Mouse (Mus musculus) cerebellum, adult 2 months (tissue): ENCODE results near the gene Rala. TPM values are rescaled to one million over a fixed set of nuclear protein-coding genes. Genes with fewer than 3 reads are reported as not detected.
A peak's percentile ranks its signal among the peaks of the same experiment; 100 is the strongest.

Experiments
- DNase-seq, 2 experiments: peaks; one replicate each; pipeline ENCODE4 v3.0.0; 2021
- H3K27ac ChIP-seq: fragments of 200-500 bp; 2 replicates; pipeline ENCODE4 v1.5.1; 2012; ENCODE audit warnings: low read length, control low read depth, inconsistent platforms; ENCODE audit not compliant: insufficient read depth
- H3K27me3 ChIP-seq: fragments of 200-500 bp; 2 replicates; pipeline ENCODE4 v1.6.1; 2012; ENCODE audit warnings: inconsistent platforms, mild to moderate bottlenecking, low read length, moderate library complexity; ENCODE audit not compliant: control insufficient read depth, insufficient read depth
- H3K4me1 ChIP-seq: fragments of 200-500 bp; 2 replicates; pipeline ENCODE4 v1.6.1; 2011; ENCODE audit warnings: low read length; ENCODE audit not compliant: control insufficient read depth, insufficient read depth
- H3K4me3 ChIP-seq: fragments of 200-500 bp; replicated peaks from 2 replicates; pipeline ENCODE3; 2011; ENCODE audit warnings: mild to moderate bottlenecking, low read depth, low read length, control low read depth; ENCODE audit not compliant: insufficient read depth
- CTCF ChIP-seq: fragments of 200-500 bp; IDR thresholded peaks from 2 replicates; pipeline ENCODE4 v1.5.1; 2011; ENCODE audit warnings: low read depth, mild to moderate bottlenecking, control low read depth, low read length, moderate library complexity, borderline replicate concordance; ENCODE audit not compliant: insufficient read depth
- POLR2A ChIP-seq: fragments of 200-500 bp; IDR thresholded peaks from 2 replicates; pipeline ENCODE4 v1.6.1; 2011; ENCODE audit warnings: low read length, control low read depth, borderline replicate concordance; ENCODE audit not compliant: insufficient read depth
- WGBS: fragments of 180-500 bp; shearing (Covaris S2); methylation state at CpG from one replicate; pipeline ENCODE4 v1.1.7; 2018; 5-methylcytosine and 5-hydroxymethylcytosine counted together
- polyA plus RNA-seq: library from polyadenylated mRNA; depleted of rRNA; stranded (reverse); fragments of >200 nt; gene quantifications from 2 replicates; pipeline ENCODE4 v1.2.3, GENCODE M21; 2012

Gene Rala
- polyA plus RNA-seq, 1 experiment = 51.5 TPM

- H3K27ac ChIP-seq = 0 out of 2 replicates have a peak overlapping the region, but pooled peaks have one; percentile 4
- TF ChIP-seq POLR2A (no peak), CTCF (no peak)
Measured at GRCm38 (mm10) chr13:17907309-17907708, 36.7 kb downstream of the Rala start.

GRCm38 (mm10) chr13:17901474-17901873, 42.6 kb downstream of the Rala start:
- H3K4me1 ChIP-seq = no peaks in the 10 kb centered on the region
- no peak for TF ChIP-seq CTCF
- H3K27me3 ChIP-seq = no peaks in the 10 kb centered on the region
- H3K27ac ChIP-seq = no peak overlapping the region
- DNase-seq = no peak
- WGBS = 92% methylated on average over 4 of the region's 4 CpGs
- no peak overlapping the region for H3K4me3 ChIP-seq

More at GRCm38 (mm10) chr13:17907309-17907708, 36.7 kb downstream of the Rala start:
- H3K27me3 ChIP-seq = no peaks in the 10 kb centered on the region
- peak in 1 of 2 experiments; percentile 17 for DNase-seq
- WGBS = 5% methylated on average over 1 of the region's 1 CpGs
- 0 out of 2 replicates have a peak, but pooled peaks cover 3% of the 10 kb centered on the region for H3K4me1 ChIP-seq
- H3K4me3 ChIP-seq = no peak overlapping the region

DNA sequence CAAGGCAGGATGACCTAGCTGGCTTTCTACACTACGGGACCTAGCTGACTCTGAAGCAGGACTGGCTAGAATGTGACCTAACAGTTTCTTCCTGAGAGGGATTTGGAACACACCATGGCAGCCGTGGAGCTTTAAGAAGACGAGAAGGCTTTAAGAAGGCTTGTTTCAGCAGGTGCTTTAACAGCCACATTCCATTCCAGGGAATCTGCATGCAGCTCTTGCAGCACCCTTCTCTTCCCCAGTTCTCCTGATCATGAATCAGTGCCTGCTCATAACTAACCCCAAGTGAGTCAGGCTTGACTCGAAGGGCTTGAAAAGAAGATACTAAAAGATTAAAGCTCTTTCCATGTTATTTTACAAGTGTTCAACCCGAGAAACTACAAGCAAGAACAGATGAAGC, 43.4 kb downstream of the Rala start:
- TF ChIP-seq POLR2A (no peak), CTCF (no peak)

GRCm38 (mm10) chr13:17897040-17897439, 47.0 kb downstream of the Rala start:
- Histone ChIP-seq H3K27me3 (no peaks in the 10 kb centered on the region), H3K4me1 (no peaks in the 10 kb centered on the region), H3K27ac (0 out of 2 replicates have a peak overlapping the region, but pooled peaks have one; percentile 3), H3K4me3 (no peak overlapping the region)
- no peak for TF ChIP-seq CTCF
- TF ChIP-seq POLR2A = no peak
- WGBS = 92% methylated on average over 1 of the region's 1 CpGs
- DNase-seq = no peak

More for the DNA sequence above, 43.4 kb downstream of the Rala start:
- H3K4me1 ChIP-seq = no peaks in the 10 kb centered on the region
- no peaks in the 10 kb centered on the region for H3K27me3 ChIP-seq
- H3K4me3 ChIP-seq = no peak overlapping the region
- no peak for DNase-seq
- 91% methylated on average over 5 of the region's 5 CpGs for WGBS
- no peak overlapping the region for H3K27ac ChIP-seq

GRCm38 (mm10) chr13:17891545-17891944, 52.5 kb downstream of the Rala start:
- WGBS = 92% methylated on average over 6 of the region's 6 CpGs
- no peak for DNase-seq
- Histone ChIP-seq H3K4me1 (no peaks in the 10 kb centered on the region), H3K4me3 (no peak overlapping the region), H3K27me3 (no peaks in the 10 kb centered on the region), H3K27ac (no peak overlapping the region)
- TF ChIP-seq POLR2A (no peak), CTCF (no peak)

DNA sequence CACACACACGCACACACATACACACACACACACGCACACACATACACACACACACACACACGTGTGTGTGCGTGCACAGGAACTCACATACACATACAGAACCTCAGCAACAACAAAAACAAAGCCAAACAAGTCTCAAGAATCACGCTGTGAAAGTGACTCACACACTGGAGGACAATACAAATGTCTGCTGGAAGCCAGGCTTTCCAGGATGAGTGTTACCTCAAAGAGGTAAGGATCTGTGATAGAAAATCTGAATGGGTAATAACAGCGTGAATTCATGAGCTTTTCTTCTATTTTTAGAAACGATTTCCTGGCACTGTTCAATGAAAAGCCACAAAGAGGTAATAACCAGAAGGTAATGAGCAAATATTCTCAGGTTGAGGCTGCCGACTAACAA, 59.8 kb downstream of the Rala start:
- no peak overlapping the region for H3K4me3 ChIP-seq
- H3K27ac ChIP-seq = no peak overlapping the region
- peak; percentile 12 to 67 for DNase-seq
- no peaks in the 10 kb centered on the region for H3K27me3 ChIP-seq
- no peak for TF ChIP-seq POLR2A
- no peak for TF ChIP-seq CTCF
- H3K4me1 ChIP-seq = no peaks in the 10 kb centered on the region; the same call in 1 of the 2 replicates
- 34% methylated on average over 8 of the region's 8 CpGs for WGBS

- no peaks in the 10 kb centered on the region for H3K27me3 ChIP-seq
- H3K27ac ChIP-seq = no peak overlapping the region
- DNase-seq = no peak
- TF ChIP-seq POLR2A (no peak), CTCF (no peak)
- H3K4me3 ChIP-seq = no peak overlapping the region
- no peaks in the 10 kb centered on the region for H3K4me1 ChIP-seq
Measured at GRCm38 (mm10) chr13:17879061-17879460, 65.0 kb downstream of the Rala start.

DNA sequence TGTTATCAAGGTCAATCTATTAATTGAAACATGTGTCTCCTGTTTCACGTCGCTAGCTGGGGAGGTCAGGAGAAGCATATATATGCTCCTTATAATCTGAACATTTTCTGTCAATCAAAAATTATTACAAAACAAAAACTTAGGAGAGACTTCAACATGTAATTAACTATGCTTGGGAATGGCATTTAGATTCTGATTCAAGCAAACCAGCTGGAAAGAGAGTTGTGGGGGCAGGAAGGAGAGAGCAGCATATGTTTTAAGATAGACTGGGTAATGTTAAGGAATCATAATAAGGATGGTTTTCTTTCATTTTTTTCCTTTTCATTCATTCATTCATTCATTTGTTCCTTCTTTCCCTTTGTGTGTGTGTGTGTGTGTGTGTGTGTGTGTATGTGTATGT, 77.3 kb downstream of the Rala start:
- no peaks in the 10 kb centered on the region for H3K4me1 ChIP-seq
- no peak overlapping the region for H3K4me3 ChIP-seq
- no peaks in the 10 kb centered on the region for H3K27me3 ChIP-seq
- TF ChIP-seq CTCF (no peak), POLR2A (no peak)
- WGBS = 92% methylated on average over 2 of the region's 2 CpGs
- H3K27ac ChIP-seq = no peak overlapping the region
- no peak for DNase-seq

DNA sequence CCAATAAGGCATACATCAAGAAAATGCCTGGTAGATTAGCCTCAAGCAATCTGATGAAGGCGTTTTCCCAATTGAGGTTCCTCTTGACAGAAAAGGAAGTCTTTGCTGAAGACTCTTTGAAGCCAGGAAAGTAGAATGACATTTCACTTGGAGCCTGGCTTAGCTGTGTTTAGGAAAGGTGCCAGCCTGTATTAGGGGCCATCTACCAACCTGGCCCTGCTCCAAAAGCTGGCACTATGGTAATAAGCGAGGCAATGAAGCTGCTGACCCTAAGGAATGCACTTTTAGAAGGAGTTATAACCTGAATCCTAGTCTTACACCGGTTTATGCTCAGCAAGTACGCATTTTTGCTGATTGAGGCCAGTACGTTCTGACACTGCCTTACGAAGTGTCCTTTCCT, 83.5 kb downstream of the Rala start:
- no peak for DNase-seq
- Histone ChIP-seq H3K27ac (no peak overlapping the region), H3K4me3 (no peak overlapping the region), H3K27me3 (no peaks in the 10 kb centered on the region), H3K4me1 (no peaks in the 10 kb centered on the region)
- 60% methylated on average over 6 of the region's 6 CpGs for WGBS
- TF ChIP-seq CTCF (no peak), POLR2A (no peak)
